Mouse (Mus musculus): ENCODE measurements around the gene Fuk. TPM values are rescaled to one million over a fixed set of nuclear protein-coding genes. Genes with fewer than 3 reads are reported as not detected.

Gene Fuk
- polyA plus RNA-seq, 1 experiment from 2014 or later: 9.0 TPM

GRCm38 (mm10) chr8:110842012-110842574, 60.2 kb downstream of the Fuk start:
- no peaks in the 10 kb centered on the region for H3K27me3 ChIP-seq (ENCODE audit: control insufficient read depth, insufficient read depth, low read length)
- no peak overlapping the region for H3K27ac ChIP-seq (ENCODE audit: low read length)
- no peak for ATAC-seq (ENCODE audit: insufficient number of reproducible peaks, insufficient read depth, low FRiP score, low read depth)
- no peak overlapping the region for H3K4me3 ChIP-seq (ENCODE audit: low read depth, low read length)
- 0 out of 2 replicates have a peak, but pooled peaks cover 5% of the 10 kb centered on the region for H3K4me1 ChIP-seq (ENCODE audit: control insufficient read depth, insufficient read depth, low read length)
- H3K9me3 ChIP-seq (ENCODE audit: control insufficient read depth, low read depth, low read length): no peaks in the 10 kb centered on the region
- H3K4me2 ChIP-seq (replicated peaks; ENCODE audit: low read depth, low read length): no peak overlapping the region
- H3K36me3 ChIP-seq (ENCODE audit: control insufficient read depth, insufficient read depth, low read length): peaks cover 75% of the 10 kb centered on the region
- H3K9ac ChIP-seq (replicated peaks; ENCODE audit: low read depth, low read length): no peak overlapping the region
- 86% methylated on average over 3 of the region's 3 CpGs for WGBS

Other genes starting within 250 kb of the Fuk start
- gene Mtss1l, start 181.0 kb downstream of the Fuk start, polyA plus RNA-seq (2014; fragmentation: Nextera tagmentation; extraction: Ambion mirVana): 13.2 and 14.2 TPM in 2 replicates
- gene Il34, start 96.6 kb downstream of the Fuk start, polyA plus RNA-seq (2014; fragmentation: Nextera tagmentation; extraction: Ambion mirVana): 1.2 and 1.5 TPM in 2 replicates
- gene Cog4, start 55.9 kb downstream of the Fuk start, polyA plus RNA-seq (2014; fragmentation: Nextera tagmentation; extraction: Ambion mirVana): 61.5 and 67.4 TPM in 2 replicates
- 148 TPM in 2 replicates for gene Sf3b3, start 55.7 kb downstream of the Fuk start, polyA plus RNA-seq (2014; fragmentation: Nextera tagmentation; extraction: Ambion mirVana)
- 11.0 and 11.6 TPM in 2 replicates for gene St3gal2, start 17.4 kb upstream of the Fuk start, polyA plus RNA-seq (2014; fragmentation: Nextera tagmentation; extraction: Ambion mirVana)
- gene Ddx19a, start 95.3 kb upstream of the Fuk start, polyA plus RNA-seq (2014; fragmentation: Nextera tagmentation; extraction: Ambion mirVana): 18.4 and 18.8 TPM in 2 replicates
- 6.2 and 7.7 TPM in 2 replicates for gene Ddx19b, start 129.3 kb upstream of the Fuk start, polyA plus RNA-seq (2014; fragmentation: Nextera tagmentation; extraction: Ambion mirVana)
- gene Aars, start 130.7 kb upstream of the Fuk start, polyA plus RNA-seq (2014; fragmentation: Nextera tagmentation; extraction: Ambion mirVana): 43.2 and 52.0 TPM in 2 replicates
- 13.2 and 13.8 TPM in 2 replicates for gene Exosc6, start 153.9 kb upstream of the Fuk start, polyA plus RNA-seq (2014; fragmentation: Nextera tagmentation; extraction: Ambion mirVana)
- gene Clec18a, start 189.9 kb upstream of the Fuk start, polyA plus RNA-seq (2014; fragmentation: Nextera tagmentation; extraction: Ambion mirVana): not detected in 2 replicates
- 7.5 and 8.6 TPM in 2 replicates for gene Pdpr, start 192.1 kb upstream of the Fuk start, polyA plus RNA-seq (2014; fragmentation: Nextera tagmentation; extraction: Ambion mirVana)